Mouse (Mus musculus): ENCODE data around the gene 4930519P11Rik.
A peak's percentile ranks its signal among the peaks of the same experiment; 100 is the strongest.

The 4930519P11Rik gene

DNA sequence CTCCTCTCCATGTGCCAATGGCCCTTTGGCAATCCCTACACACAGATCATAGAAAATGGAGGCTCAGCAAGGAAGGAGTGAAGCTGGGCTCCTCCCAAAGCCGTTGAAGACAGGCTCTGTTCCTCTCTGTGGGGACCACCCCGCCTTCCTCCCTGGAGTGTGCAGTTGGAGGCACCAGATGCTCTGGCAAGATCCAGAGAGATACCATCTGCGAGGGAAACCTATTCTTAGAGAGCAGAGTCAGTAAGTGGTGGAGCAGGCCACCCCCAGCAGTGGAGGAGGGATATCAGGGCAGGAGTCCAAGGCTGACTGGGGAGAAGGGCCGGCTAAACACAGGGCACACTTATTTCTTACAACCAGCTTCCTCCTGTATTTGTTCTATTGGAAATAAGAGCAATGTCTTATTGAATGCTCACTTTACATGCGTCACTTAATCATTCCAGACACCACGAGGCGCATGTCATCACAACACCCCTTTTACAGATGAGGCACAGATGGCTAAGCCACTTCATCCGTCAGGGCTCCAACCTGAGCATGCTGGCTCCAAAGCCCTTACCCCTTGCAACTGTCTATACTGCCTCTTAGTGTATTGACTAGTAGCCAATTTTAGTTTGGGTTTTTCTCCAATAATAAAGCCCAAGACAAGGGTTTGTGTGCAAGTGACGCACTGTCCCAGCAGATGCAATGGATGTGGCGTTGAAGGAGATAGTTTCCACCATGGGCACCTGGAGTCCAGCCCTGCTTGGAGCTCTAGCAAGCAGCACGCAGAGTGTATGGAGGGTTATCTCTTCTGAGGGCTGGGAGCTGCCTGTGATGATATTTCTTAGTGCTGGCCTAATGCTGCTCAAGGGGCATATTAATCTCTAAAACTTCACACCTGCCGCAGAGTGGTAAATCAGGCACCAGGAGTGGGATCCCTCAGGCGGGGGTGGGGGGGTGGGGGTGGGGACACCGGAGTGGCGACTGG is 29.0 kb downstream of the 4930519P11Rik start:
- peak; percentile 74 for DNase-seq (ENCODE audit: low read depth)

DNA sequence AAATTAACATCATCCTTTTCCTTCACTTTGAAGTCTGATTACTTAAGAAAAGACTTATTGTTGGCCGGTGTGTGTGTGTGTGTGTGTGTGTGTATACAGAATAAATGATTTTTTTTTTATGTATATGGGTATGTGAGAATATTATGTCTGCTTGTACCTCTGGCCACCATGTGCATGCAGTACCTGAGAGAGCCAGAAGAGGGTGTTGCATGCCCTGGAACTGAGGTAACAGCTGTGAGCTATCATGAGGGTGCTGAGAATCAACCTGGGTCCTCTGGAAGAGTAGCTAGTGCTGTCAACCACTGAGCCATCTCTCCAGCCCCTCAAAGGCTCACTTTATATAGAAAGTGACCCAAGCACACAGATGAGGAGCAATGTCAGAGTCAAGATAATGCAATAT is 31.8 kb downstream of the 4930519P11Rik start:
- DNase-seq (ENCODE audit: low read depth): no peak

DNA sequence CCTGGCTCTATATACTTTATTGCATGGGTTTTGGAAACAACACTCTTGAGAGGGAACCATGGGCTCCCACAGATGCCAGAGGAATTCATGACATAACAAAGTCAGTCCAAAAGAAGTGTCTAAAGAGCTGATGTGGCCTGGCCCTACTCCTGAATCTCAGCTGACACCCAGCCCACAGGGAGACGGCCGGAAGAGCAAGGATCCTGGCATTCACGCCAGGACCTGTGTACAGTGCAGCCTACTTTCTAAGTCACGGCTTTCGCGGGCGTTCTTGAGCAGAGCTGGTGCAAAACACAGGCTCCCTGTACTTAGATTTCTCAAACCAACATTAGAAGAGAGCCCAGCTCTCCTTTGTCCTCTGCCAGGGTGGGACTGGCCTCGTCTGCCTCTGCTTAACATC is 32.7 kb downstream of the 4930519P11Rik start:
- peak; percentile 43 for DNase-seq (ENCODE audit: low read depth)

DNA sequence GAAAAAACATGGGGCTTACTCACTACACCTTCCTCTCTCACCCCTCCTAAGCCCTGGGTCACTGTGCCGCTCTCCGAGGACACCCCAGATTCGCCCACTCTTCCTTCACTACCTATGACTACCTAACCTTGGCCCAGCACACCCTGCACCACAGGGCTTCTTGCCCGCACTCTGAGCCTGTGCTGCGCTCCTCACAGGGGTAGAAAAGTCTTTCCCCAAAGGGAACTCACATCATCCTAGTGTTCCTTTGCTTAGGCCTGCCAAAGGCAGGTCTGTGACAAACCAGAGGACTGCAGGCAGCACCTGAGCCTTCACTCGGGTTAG is 35.5 kb downstream of the 4930519P11Rik start:
- no peak for DNase-seq (ENCODE audit: low read depth)

DNA sequence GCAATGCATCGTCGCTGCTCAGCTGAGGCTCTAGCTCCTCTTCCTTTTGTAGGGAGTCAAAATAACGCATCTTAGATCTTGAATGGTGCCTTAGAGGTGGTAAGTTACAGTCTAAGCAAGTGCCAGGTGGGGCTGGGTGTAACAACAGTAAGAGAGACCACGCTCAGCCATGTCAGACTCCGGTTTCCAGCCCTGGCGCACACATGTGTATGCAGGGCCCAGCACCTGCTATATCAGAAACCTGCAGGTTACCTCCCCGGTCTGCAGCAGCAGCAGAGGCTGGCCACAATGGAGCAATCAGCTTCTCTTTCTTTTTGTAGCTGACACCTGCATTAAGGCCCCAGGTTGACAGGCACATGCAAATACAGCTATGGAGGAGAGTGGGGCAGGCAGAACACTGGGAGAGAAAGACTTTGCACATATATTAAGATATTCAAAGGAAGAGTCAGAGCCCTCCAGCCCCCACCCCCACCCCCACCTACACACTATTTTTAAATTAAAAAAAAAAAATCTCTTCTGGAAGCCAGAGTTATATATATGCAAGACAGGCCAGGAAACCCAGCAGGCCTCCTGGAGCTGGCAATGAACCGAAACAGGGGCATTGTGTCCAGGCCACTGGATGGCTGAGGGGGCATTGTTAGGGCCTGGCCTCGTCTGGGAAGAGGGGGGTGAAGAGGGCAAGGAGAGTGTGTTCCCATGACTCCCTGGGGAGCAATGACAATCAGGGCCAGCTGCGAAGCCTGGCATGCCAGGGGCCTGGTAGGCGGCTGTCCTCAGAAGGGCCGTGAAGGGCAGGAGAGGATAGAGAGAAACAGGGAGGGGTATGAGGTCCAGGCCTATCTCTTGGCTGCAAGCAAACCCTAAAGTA is 36.1 kb downstream of the 4930519P11Rik start:
- DNase-seq (ENCODE audit: low read depth): no peak

DNA sequence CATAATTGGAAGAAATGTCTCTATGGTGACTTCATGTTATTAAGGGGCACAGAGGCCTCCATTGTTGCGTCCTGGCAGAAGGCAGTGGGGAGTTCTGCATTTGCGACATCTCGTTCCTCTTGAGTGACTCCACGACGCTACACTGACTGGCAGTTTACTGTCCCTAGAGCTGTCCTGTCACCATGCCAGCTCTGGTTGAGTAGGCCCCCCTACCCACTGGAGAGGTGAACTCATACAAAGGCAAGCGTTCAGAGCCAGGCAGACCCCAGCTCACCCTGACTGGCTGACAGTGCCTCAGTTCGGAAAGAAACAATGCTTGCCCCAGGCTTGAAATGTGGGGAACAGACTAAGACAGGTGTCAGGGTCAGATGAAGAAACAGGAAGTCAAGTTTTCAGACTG is 39.0 kb downstream of the 4930519P11Rik start:
- DNase-seq (ENCODE audit: low read depth): no peak

DNA sequence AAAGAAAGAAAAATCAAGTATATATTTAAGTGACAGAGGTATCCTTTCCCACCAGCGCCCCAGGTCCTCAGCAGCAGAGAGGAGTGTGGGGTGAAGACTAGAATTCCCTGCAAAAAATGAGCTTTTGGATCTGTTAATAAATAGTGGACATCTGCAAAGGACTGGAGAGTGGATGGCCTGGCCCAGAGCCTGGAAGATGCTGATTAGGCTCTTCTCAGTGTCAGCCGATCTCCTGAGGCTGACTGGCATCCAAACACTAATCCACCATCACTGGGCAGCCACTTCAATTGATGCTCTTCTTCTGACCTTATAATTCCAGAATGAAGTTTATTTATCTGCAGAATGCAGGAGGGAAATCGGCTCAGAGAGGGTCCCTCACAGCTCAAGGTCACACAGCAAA is 40.2 kb downstream of the 4930519P11Rik start:
- no peak for DNase-seq (ENCODE audit: low read depth)

DNA sequence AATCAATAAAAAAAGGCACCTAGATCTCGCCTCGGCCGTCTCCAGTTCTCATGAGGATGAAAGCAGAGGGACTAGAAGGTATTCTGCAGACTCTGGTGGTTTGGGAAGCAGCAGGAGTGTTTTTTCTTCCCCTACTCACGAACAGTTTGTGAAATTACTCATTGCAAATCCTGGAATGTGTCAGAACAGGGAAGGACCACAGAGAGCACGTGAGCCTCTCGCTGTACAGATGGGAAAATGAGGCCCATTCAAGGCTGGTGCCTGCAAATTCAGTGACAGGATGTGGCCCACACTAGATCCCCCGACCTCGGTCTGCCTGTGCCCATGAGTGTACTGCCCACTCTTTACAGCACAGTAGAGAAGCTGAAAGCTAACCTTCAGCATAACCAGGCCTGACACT is 41.3 kb downstream of the 4930519P11Rik start:
- peak; percentile 67 for DNase-seq (ENCODE audit: low read depth)

DNA sequence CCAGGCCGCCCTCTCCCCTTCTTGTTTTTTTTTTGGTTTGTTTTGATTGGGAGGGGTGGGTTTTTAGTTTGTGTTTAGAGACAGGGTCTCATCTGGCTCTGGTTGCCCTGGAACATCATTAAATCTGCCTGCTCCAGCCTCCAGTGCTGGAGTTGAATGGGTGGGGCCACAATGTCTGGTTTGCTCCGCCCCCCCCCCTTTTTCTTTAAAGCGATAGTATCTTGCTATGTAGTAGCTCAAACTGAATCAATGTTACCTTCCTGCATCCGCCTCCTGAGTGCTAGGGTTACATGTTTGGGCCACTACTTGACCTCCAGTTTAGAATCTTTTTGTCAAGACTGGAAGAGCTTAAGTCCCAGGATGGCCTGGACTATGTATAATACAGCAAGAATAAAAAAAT is 42.0 kb downstream of the 4930519P11Rik start:
- peak; percentile 48 for DNase-seq (ENCODE audit: low read depth)

DNA sequence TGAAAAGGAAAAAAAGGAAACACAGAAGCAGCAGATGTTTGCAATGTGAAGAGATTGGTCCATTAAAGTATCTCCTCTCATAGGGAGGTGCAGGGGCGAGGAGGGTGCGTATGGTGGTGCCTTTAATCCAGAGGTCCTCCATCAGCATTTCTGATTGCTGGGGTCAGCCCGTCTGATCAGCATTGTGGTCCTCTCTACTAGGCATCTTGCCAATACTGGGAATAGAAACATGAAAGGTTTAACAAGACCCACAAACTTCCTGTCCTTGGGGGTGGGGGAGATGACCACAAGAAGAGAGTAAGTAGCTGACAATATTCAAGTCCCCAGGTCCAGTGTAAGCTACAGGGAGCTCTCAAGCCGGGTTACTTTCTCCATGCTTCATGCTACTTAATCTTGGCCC is 42.6 kb downstream of the 4930519P11Rik start:
- DNase-seq (ENCODE audit: low read depth): no peak

DNA sequence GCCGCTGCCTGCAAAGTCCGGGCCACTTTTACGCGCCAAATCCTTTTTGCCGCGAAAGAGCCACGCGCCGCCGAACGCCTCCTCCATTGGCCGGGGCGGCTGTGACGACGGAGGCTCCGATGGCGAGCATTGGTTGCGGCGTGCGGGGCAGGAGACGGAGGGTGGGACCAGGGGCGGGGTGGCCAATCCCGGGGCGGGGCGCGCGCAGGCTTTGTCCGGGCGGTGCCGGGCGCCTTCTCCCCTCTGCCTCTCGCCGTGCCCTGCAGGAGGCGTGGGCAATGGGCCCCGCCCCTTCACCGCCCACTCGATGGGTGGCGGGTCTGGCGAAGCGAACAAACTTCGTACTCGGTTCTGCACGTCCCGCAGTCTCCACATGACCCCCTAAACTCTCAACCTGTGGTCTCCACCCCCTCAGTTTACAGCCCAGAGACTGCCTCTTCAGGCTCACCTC is 43.4 kb downstream of the 4930519P11Rik start, which contains the start of gene E2f1:
TSS of gene E2f1 (minus strand) at position 57 of the 451 bp plus-strand sequence.
- DNase-seq (ENCODE audit: low read depth): peak; percentile 98

DNA sequence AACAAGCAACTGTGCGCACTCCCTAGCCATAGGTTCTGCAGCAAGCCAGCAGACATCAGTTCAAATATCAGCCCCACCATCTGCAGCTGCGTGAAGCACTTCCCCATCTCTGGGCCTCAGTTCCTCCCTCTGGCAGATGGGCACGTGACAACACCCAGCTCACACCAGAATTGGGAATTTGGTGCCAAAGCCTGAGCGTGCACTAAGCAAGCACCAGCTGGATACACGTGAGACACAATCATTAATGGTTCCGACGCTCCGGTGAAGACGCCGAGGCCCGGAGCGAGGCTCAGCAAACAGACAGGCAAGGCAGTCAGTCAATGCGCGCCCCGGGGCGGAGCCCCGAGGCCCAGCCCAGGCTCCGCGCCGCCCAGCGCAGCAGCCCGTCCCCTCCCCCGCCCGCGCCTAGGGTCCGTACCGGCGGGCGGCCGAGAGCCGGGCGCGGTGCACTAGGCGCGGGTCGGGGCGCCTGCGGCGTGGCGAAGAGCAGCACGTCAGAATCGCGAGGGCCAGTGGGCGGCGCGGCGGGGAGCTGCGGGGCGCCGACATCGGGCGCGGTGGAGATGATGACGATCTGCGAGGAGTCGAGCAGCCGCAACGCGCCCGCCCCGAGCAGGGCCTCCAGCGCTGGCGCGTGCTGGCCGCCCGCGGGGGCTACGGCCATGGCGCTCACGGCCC is 44.0 kb downstream of the 4930519P11Rik start:
- DNase-seq (ENCODE audit: low read depth): peak; percentile 87

DNA sequence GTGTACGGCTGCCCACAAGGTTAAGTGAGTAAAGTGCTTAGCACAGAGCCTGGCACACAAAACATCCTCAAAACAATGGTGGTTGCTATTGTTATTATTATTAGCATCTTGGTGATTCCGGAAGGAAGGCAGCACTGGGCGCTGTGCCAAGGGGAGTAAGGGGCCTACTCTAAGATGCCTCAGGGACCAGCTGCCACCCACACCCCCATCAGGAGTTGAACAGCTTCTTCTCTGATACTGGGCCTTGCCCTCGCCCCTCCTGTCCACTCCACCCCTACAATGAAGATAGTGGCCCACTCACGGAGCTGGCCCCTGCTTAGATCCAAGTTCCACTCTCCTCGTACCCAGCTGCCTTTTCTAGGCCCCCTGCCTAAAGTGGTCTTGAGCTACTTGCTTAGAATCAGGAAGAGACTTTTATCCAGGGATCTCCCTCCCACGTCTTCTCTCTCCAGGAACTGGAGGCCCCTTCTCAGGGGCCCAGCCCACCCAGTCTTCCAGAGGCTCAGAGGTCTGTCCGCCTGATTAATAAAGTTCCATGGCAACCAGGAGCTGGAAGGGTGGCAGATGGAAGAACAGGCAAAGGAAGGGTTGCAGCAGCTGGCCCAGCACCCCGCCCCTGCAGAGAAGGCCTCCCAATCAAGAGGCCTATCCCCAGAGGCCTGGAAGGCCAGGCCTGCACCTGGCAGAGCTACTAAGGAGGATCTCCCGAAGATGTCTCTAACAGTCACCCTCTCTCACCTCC is 44.7 kb downstream of the 4930519P11Rik start:
- DNase-seq (ENCODE audit: low read depth): peak; percentile 60

DNA sequence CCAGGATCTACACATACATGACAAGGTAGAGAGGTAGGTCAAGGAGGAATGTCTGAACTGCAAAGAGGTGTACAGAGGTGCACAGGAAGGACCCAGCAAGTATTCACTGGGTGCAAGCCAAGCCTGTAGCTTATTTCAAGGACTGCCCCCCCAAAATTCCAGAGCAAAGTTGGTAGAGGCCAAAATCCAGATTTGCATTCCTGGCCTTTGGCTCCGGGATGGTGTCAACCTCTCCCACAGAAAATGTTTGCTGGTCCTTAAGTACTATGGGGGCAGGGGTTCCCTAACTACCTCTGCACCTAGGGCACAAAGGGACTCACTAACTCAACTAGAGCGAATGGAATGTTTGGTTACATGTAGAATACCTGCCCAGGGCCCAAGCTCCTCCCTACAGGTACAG is 45.5 kb downstream of the 4930519P11Rik start:
- no peak for DNase-seq (ENCODE audit: low read depth)

DNA sequence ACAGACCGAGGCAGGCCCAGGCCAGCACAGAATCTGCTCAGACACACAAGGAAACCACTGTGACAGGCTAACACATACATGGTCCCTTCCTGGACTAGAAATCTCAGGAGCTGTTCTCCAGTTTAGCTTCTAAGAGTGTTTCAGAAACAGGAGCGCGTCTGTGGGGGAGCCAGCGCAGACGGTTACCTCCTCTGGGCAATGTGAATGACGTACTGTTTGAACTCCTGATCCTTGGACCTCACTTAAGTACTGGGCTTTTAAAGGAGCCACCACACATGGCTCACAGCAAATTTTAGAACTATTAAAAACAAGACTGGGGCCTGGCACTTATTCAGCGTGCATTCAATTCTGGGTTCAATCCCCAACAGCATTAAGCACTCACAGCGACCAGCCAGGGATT is 46.6 kb downstream of the 4930519P11Rik start:
- no peak for DNase-seq (ENCODE audit: low read depth)

DNA sequence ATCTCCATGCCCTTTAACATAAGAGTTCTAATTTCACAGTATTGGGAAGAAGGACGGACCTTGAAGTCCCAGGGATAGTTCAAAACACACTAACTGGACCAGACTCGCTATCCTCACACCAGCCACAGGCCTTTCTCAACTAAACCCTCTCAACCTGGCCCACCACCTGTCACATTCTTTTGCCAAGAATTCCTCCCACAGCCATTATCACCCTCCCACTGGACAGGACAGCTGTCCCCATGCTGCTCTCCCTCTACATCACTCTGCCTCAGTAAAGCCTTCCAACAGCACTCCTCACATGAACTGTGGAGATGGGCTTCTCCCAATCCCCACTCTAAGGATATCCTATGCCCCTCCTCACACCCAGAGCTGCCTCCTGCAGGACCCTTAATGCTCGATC is 47.7 kb downstream of the 4930519P11Rik start:
- no peak for DNase-seq (ENCODE audit: low read depth)

DNA sequence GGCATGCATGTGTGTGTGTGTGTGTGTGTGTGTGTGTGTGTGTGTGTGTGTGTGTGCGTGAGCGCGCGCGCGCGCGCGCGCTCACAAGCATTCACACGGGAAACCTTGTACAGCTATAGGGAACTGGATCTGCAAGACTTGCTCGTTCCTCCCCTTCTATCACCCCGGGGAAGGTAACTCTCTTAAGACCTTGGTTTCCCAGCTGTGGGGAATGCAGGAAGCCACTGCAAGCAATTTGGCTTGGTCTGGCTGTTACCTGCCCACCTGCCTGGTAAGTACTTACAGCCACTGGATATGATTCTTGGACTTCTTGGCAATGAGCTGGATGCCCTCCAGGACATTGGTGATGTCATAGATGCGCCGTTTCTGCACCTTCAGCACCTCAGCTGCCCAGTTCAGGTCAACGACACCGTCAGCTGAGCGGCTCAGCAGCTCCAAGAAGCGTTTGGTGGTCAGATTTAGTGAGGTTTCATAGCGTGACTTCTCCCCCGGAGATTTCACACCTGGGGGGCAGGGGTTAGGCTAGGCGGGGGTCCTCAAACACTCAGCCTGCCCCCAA is 49.5 kb downstream of the 4930519P11Rik start:
- DNase-seq (ENCODE audit: low read depth): no peak

All from NIH3T3 (cell line).